Mouse (Mus musculus): ENCODE measurements around the gene Rcbtb1. TPM values are rescaled to one million over a fixed set of nuclear protein-coding genes. Genes with fewer than 3 reads are reported as not detected.
A peak's percentile ranks its signal among the peaks of the same experiment; 100 is the strongest.

Rcbtb1 gene
- 7.3 and 9.6 TPM in 2 replicates for polyA plus RNA-seq (2012; ENCODE audit: insufficient read depth, insufficient read length, missing spikeins)

DNA sequence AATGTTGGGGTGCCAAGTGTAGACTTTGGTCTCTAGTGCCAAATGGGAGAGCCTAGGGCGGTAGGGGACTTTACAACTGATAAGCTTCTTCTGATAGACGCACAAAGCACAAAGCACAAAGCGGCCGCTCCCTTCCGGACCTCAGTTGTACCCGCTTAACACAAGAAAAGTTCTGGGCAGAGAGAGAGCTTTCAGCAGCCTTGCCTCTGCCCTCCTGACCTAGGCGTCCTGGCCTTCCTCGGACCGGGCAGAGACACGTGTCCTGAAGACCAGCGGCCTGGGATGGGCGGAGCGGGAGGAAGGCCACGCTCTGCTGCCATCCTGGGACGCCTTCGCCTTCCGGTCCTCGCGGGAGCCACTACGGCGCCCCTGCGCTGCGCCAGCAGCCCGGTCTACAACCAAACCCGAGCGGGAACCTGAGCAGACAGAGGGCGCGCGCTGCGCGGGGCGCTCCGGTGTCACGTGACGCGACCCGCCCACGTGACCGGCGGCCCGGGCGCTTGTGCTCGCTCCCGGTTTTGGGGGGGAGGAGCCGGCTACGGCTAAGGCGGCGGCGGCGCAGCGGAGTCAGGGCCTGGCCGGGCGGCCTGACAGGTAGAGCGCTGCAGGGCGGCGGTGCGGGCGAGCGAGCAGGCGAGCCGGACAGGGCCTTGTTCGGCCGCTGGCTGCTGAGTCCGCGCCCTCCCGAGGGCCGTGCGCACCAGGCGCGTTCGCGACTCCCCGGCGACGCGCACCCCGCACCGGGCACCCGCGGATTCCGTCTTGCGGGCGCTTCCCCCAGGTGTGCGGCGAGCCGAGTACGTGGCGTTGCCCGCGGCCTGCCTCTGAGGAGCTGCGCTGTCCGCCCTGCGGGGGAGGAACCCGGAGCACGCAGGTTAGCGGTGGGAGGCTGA, at the start of gene Rcbtb1:
Rcbtb1 (plus strand) TSS at position 499 of the 893 bp plus-strand sequence.
- peak within 1 kb of the TSS; percentile 59 for H3K27ac ChIP-seq (replicated peaks; ENCODE audit: low read depth, low read length)
- peak within 1 kb of the TSS; percentile 92 for H3K4me3 ChIP-seq (ENCODE audit: insufficient read depth, low read depth, low read length)
- H3K4me1 ChIP-seq (ENCODE audit: control insufficient read depth, insufficient read depth, insufficient read length, low read length), result no peaks in the 10 kb centered on the region; the same call in 1 of the 2 replicates

DNA sequence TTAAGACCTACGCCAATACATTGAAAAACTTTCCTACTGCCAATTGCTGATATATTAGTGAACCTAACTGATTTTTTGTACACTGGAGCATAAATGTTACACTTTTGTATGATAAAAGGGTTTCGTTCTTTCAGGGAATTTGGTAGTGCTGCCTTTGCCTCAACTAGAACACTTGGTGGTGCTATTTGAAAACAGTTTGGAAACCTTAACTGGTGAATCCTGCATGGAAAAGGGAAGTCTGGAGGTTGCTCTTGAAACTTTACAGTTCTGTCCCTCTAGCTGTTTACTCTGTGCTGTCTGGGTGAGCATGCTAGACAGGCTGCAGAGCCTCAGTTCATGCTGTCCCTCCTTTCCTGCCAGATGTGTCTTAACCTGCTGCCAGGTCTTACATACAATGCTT, 45.4 kb upstream of the Rcbtb1 start:
- H3K27ac ChIP-seq (replicated peaks; ENCODE audit: low read depth, low read length), result no peak overlapping the region
- no peak overlapping the region for H3K4me3 ChIP-seq (ENCODE audit: insufficient read depth, low read depth, low read length)
- H3K4me1 ChIP-seq (ENCODE audit: control insufficient read depth, insufficient read depth, insufficient read length, low read length), result no peaks in the 10 kb centered on the region

DNA sequence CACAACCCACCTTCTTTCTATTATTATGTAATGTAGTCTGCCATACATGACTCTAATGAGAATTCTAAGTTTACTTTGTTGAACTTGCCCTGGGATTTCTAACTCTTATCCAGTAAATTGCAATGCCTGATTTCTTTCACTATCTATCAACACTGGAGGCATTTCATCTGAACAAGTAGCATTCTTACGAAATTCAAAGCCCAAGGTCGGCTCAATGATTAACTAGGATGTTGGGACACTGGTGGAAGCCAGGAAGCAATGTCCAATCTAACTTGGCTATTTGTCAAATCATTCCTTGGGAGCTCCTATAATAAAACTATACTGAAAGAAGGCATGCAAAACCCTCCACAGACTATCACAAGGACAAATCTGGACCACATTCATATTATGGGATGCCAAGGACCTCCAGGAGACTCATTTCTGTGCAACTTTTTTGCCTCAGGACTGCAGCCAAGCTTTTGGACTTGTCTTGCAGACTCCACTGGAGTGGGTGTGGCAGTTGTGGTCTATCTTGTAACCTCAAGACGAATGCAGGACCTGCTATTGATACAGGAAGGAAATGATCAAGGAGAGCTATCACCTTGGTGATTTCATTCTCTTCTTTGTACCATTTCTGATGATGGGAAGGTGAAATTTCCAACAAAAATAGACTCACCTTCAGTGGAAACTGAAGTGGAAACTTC, 43.9 kb upstream of the Rcbtb1 start:
- Histone ChIP-seq H3K4me3 (ENCODE audit: insufficient read depth, low read depth, low read length) (no peak overlapping the region), H3K4me1 (ENCODE audit: control insufficient read depth, insufficient read depth, insufficient read length, low read length) (no peaks in the 10 kb centered on the region), H3K27ac (replicated peaks; ENCODE audit: low read depth, low read length) (no peak overlapping the region)

DNA sequence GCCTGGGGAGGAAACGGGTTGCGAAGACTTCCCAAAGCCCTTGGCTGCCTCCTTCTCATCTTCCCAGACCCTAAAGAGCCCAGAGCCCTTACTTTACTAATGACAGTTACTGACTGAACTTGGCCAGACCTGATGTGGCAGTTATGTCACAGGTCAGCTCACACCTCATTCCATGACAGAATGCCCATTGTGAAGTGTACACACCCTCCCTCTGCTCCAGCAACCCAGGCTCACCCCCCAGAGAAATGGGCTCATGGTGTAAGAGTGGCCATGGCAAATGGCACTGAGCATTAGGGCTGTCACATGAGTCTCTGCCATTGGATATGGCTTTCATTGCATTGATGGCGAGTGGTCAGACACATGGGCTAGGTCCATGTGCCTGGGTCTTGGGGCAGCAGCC, 22.4 kb upstream of the Rcbtb1 start, which contains the start of gene Gm5142:
Gm5142 (minus strand) TSS at position 101 of the 400 bp plus-strand sequence.
- Histone ChIP-seq H3K4me3 (ENCODE audit: insufficient read depth, low read depth, low read length) (no peak within 1 kb of the TSS), H3K4me1 (ENCODE audit: control insufficient read depth, insufficient read depth, insufficient read length, low read length) (no peaks in the 10 kb centered on the region), H3K27ac (replicated peaks; ENCODE audit: low read depth, low read length) (no peak within 1 kb of the TSS)

DNA sequence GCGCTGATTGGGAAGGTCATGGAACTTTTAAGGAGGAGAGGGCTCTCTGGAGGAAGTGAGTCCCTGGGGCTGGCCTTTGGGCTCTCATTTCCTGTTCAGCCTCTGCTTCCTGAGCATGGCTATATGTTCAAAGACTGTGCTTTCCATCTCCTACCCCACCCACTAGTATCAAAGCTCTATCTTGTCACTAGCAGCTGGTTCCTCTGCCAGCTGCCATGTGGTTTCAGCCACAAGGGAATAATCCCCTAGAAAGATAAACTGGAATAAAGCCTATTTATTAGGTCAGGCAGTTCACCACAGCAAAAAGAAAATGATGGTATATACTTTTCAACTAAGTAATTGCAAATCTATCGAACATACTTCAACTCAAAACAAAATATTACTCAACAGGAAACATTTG, 18.3 kb upstream of the Rcbtb1 start:
- no peak overlapping the region for H3K4me3 ChIP-seq (ENCODE audit: insufficient read depth, low read depth, low read length)
- no peak overlapping the region for H3K27ac ChIP-seq (replicated peaks; ENCODE audit: low read depth, low read length)
- H3K4me1 ChIP-seq (ENCODE audit: control insufficient read depth, insufficient read depth, insufficient read length, low read length), result no peaks in the 10 kb centered on the region

DNA sequence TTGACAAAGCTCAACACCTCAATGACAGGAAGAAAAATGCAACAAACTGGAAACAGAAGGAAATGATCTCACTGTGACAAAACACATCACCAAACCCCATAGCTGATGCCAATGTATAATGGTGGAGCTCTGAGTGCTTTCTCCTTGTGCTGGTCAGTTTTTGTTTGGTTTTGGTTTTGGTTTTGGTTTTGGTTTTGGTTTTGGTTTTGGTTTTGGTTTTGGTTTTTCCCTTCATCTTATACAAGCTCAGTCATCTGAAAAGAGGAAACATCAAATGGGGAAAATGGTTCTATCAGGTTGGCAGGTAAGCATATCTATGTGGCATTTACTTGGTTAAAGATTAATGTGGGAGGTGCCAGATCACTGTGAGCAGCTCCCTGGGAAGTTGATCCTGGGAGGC, 15.5 kb upstream of the Rcbtb1 start:
- no peak overlapping the region for H3K27ac ChIP-seq (replicated peaks; ENCODE audit: low read depth, low read length)

DNA sequence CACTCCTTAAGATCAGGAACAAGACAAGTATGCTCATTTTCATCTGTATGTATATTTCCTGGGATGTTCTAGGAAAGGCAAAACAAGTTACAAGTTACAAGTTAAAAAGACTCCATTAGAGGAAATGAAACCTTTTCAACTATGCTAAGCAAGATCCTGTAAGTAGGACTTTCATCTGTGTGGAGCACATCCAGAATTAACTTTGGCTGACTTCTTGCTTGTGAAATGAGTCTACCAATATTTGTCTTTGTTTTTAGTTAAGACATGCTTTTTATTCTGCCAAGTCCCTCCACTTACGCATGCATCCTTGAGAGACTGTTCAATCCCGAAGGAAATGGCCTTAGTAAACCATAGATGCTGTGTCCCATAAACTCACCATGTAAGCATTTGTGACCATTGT, 14.9 kb upstream of the Rcbtb1 start:
- Histone ChIP-seq H3K27ac (replicated peaks; ENCODE audit: low read depth, low read length) (no peak overlapping the region), H3K4me1 (ENCODE audit: control insufficient read depth, insufficient read depth, insufficient read length, low read length) (no peaks in the 10 kb centered on the region), H3K4me3 (ENCODE audit: insufficient read depth, low read depth, low read length) (no peak overlapping the region)

More for the DNA sequence above, 15.5 kb upstream of the Rcbtb1 start:
- no peaks in the 10 kb centered on the region for H3K4me1 ChIP-seq (ENCODE audit: control insufficient read depth, insufficient read depth, insufficient read length, low read length)
- H3K4me3 ChIP-seq (ENCODE audit: insufficient read depth, low read depth, low read length), result no peak overlapping the region

DNA sequence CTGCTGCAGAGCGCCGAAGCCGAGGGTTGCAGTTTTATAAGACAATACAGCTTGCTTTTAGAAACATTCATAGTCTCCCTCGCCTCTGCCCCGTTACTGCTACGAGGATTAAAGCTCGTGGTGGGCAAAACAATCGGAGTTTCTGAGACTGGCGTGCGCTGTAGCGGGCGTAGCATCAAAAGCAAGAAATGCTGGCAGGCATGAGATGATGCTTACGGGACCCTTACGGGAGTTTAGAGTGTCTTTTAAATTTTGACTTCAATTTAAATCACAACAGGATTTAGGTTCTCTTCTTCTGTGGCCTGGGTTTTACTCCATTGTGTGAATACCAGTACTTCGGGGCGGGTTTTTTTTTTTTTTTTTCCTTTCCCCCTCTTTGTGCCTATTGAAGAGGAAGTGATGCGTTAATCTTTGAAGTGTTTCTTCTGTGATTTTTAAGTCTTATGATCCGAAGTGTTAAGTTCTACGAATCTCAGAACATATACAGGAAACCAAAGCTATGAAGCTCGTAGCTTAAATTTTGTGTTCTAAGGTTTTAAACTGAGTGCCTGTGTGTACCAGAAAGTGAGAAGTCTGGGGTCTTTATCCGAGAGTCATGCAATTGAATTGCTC, 701 bp downstream of the Rcbtb1 start:
- Histone ChIP-seq H3K4me1 (ENCODE audit: control insufficient read depth, insufficient read depth, insufficient read length, low read length) (peaks cover 1% of the 10 kb centered on the region), H3K4me3 (ENCODE audit: insufficient read depth, low read depth, low read length) (peak overlapping the region; percentile 92), H3K27ac (replicated peaks; ENCODE audit: low read depth, low read length) (peak overlapping the region; percentile 59)

DNA sequence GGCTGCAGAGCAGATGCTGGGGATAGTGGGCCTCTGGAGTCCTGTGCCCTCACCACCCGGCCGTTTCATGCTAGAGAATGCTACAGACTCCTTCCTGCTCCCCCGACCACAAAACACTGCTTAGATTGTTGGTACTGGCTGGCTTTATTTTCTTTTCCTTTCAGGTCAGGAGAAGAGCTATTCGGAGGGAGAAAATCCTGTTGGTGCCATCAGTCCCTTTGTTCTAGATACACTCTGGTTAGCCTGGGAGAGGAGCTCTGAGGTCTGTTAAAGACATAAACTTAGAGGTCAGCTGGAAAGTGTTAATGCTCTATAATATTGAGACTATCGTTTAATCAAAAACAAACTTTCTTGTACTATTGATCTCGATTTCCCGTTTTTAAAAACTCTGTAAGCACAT, 4.5 kb downstream of the Rcbtb1 start:
- Histone ChIP-seq H3K4me1 (ENCODE audit: control insufficient read depth, insufficient read depth, insufficient read length, low read length) (peaks cover 2% of the 10 kb centered on the region), H3K4me3 (ENCODE audit: insufficient read depth, low read depth, low read length) (no peak overlapping the region), H3K27ac (replicated peaks; ENCODE audit: low read depth, low read length) (no peak overlapping the region)

DNA sequence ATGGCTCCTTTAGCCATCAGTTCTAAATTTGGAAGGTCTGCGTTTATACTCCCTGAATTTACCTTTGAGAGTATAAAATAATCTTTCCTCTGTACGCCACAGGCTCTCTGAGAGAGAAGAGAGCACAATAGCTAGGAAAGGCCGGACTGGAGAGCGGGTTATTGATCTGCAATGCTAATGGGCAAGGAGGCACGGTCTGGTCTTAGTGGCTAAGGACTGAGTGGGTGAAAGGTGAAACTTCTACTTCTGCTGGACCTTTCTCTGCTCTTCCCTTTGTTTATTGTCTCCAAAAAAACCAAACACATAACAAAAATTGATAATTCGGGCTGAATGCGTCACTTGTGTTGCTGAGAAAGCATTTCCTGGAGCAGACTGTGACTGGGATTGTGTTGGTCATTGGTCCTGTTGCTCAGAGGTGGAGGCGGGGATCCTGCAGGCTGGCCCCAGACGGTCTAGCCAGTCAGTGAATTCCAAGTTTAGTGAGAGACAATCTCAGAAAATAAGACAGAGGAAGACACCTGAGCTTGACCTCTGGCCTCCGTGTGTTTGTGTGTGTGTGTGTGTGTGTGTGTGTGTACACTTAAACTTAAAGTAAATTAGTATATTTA, 5.1 kb downstream of the Rcbtb1 start:
- Histone ChIP-seq H3K4me3 (ENCODE audit: insufficient read depth, low read depth, low read length) (no peak overlapping the region), H3K27ac (replicated peaks; ENCODE audit: low read depth, low read length) (no peak overlapping the region), H3K4me1 (ENCODE audit: control insufficient read depth, insufficient read depth, insufficient read length, low read length) (peaks cover 2% of the 10 kb centered on the region)

DNA sequence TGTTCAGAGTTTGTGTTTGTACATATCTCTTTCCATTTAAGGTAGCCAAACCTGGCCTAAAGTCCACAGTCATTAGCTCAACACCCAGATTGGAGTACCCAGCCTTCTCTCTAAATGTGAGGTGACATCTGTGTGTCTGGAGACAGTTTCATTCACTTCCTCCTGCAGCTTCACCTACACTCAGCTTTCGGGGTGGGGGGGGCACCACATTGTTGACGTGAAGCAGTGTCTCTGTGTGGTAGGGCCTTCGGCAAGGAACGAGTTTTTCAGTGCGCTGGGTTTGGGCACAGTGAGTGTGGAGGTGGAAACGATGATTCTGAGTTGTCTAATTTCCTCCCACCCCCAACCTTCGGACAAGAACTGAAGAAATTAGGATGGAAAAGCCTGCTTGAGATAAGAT, 8.0 kb downstream of the Rcbtb1 start:
- peaks cover 2% of the 10 kb centered on the region for H3K4me1 ChIP-seq (ENCODE audit: control insufficient read depth, insufficient read depth, insufficient read length, low read length)
- H3K4me3 ChIP-seq (ENCODE audit: insufficient read depth, low read depth, low read length), result no peak overlapping the region
- no peak overlapping the region for H3K27ac ChIP-seq (replicated peaks; ENCODE audit: low read depth, low read length)

DNA sequence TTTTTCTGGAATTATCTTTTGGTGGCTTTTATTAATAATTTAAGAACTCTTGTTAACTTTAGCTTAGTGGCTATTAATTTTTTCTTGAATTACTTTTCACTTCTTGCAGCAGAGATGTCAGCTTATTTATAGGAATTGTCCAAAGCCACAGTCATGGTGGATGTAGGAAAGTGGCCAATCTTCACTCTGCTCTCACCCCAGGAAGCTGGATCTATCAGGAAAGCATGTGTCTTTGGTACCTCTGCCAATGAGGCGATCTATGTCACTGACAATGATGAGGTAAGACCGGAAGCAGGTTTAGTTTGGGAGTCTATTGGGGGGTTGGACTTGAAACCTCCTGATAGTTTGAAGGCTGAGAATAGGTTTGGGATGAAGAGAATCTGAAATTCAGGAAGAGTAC, 8.8 kb downstream of the Rcbtb1 start:
- Histone ChIP-seq H3K27ac (replicated peaks; ENCODE audit: low read depth, low read length) (no peak overlapping the region), H3K4me1 (ENCODE audit: control insufficient read depth, insufficient read depth, insufficient read length, low read length) (peaks cover 2% of the 10 kb centered on the region), H3K4me3 (ENCODE audit: insufficient read depth, low read depth, low read length) (no peak overlapping the region)

DNA sequence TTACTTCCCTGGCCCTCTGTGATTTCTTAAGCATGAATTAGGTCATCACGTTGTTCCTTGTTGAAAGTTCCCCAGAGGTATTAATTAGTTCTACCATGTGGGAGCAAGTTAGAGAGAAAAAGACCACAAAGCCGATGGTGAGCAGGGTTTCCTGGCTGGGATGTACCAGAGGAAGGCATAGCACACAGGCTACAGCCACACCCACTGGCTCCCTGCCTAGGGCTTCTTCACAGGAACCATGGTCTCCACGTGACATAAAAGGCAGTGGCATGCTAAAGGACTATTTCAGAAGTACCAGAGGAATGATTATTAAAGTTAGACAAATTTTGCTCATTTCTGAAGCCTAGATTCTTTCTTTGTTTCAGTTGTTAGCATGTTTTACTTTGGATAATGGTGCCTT, 18.2 kb downstream of the Rcbtb1 start:
- Histone ChIP-seq H3K4me1 (ENCODE audit: control insufficient read depth, insufficient read depth, insufficient read length, low read length) (no peaks in the 10 kb centered on the region; the same call in 1 of the 2 replicates), H3K4me3 (ENCODE audit: insufficient read depth, low read depth, low read length) (no peak overlapping the region), H3K27ac (replicated peaks; ENCODE audit: low read depth, low read length) (no peak overlapping the region)

DNA sequence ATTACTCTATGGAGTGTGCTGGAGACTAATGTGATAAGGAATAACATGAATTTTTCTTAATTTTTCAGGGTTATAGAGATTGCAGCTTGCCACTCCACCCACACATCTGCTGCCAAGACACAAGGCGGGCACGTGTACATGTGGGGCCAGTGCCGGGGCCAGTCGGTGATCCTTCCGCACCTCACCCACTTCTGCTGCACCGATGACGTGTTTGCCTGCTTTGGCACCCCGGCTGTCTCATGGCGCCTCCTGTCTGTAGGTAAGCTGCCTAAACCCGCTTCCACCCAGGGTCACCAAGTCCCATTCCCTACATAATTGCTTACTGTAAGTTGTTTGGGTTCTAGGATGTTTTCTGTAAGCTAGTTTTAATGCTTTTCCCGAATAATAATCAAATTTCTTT, 25.2 kb downstream of the Rcbtb1 start:
- Histone ChIP-seq H3K27ac (replicated peaks; ENCODE audit: low read depth, low read length) (no peak overlapping the region), H3K4me3 (ENCODE audit: insufficient read depth, low read depth, low read length) (no peak overlapping the region), H3K4me1 (ENCODE audit: control insufficient read depth, insufficient read depth, insufficient read length, low read length) (no peaks in the 10 kb centered on the region)

DNA sequence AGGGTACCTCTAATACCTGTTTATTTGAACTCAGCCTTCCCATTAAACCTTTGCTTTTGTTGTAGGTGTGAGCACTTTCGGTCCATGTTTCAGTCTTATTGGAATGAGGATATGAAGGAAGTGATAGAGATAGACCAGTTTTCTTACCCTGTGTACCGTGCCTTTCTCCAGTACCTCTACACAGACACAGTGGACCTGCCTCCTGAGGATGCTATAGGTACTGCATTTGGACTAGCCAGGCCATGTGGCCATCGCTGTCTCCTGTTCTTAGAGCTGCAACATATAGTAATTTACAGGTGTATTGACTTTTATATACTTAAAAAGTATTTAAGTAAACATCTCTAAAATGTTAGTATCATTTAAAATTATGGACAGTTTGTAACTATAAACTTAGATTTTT, 28.8 kb downstream of the Rcbtb1 start:
- no peaks in the 10 kb centered on the region for H3K4me1 ChIP-seq (ENCODE audit: control insufficient read depth, insufficient read depth, insufficient read length, low read length)
- no peak overlapping the region for H3K27ac ChIP-seq (replicated peaks; ENCODE audit: low read depth, low read length)
- H3K4me3 ChIP-seq (ENCODE audit: insufficient read depth, low read depth, low read length), result no peak overlapping the region

Measured in brown adipose tissue, adult 24 weeks (tissue).